Mouse (Mus musculus) kidney, embryonic 15.5 days (tissue): ENCODE data around the gene Hk3. TPM values are rescaled to one million over a fixed set of nuclear protein-coding genes. Genes with fewer than 3 reads are reported as not detected.

Experiments used
- ATAC-seq: fragments of 200-750 bp; cut with Nextera tagmentation; replicated peaks from 2 replicates; pipeline ENCODE4 v1.8.0; 2017; ENCODE audit warnings: moderate TSS enrichment; ENCODE audit not compliant: low FRiP score
- H3K27ac ChIP-seq: fragments of 300-500 bp; sonication (generic); 2 replicates; pipeline ENCODE4 v1.5.1; 2015; ENCODE audit warnings: mild to moderate bottlenecking, inconsistent platforms
- H3K27me3 ChIP-seq: fragments of 300-500 bp; sonication (generic); 2 replicates; pipeline ENCODE4 v1.6.1; 2015; ENCODE audit warnings: inconsistent platforms
- H3K36me3 ChIP-seq: fragments of 300-500 bp; sonication (generic); 2 replicates; pipeline ENCODE4 v1.6.1; 2015; ENCODE audit warnings: inconsistent platforms
- H3K4me1 ChIP-seq: fragments of 300-500 bp; sonication (generic); 2 replicates; pipeline ENCODE4 v1.6.1; 2015; ENCODE audit warnings: inconsistent platforms
- H3K4me2 ChIP-seq: fragments of 300-500 bp; sonication (generic); 2 replicates; pipeline ENCODE4 v1.6.1; 2015; ENCODE audit warnings: moderate library complexity, mild to moderate bottlenecking, inconsistent platforms
- H3K4me3 ChIP-seq: fragments of 300-500 bp; sonication (generic); replicated peaks from 2 replicates; pipeline ENCODE4 v1.5.1; 2015; ENCODE audit warnings: mild to moderate bottlenecking, inconsistent platforms
- H3K9ac ChIP-seq: fragments of 300-500 bp; sonication (generic); 2 replicates; pipeline ENCODE4 v1.6.1; 2015; ENCODE audit warnings: mild to moderate bottlenecking, inconsistent platforms
- H3K9me3 ChIP-seq: fragments of 300-500 bp; sonication (generic); replicated peaks from 2 replicates; pipeline ENCODE4 v1.6.1; 2016; ENCODE audit warnings: inconsistent platforms
- WGBS: fragments of 180-500 bp; shearing (Covaris S2); methylation state at CpG from one replicate; pipeline ENCODE4 v1.1.7; 2015; ENCODE audit warnings: mixed read lengths; 5-methylcytosine and 5-hydroxymethylcytosine counted together
- polyA plus RNA-seq: library from polyadenylated mRNA; unstranded; fragments of >200 nt; fragmentation: Nextera tagmentation; extraction: Ambion mirVana; gene quantifications from 2 replicates; pipeline ENCODE4 v1.2.1, GENCODE M21; 2015

The Hk3 gene
- polyA plus RNA-seq, 1 experiment from 2014 or later, result 0.91 TPM

GRCm38 (mm10) chr13:55000433-55000832, 20.8 kb downstream of the Hk3 start:
- Histone ChIP-seq H3K9ac (no peak overlapping the region), H3K9me3 (no peaks in the 10 kb centered on the region), H3K4me2 (no peak overlapping the region), H3K4me3 (no peak overlapping the region), H3K27me3 (no peaks in the 10 kb centered on the region), H3K4me1 (peaks cover 12% of the 10 kb centered on the region), H3K27ac (no peak overlapping the region), H3K36me3 (no peaks in the 10 kb centered on the region)
- no peak for ATAC-seq
- WGBS, result 76% methylated on average over 10 of the region's 10 CpGs

GRCm38 (mm10) chr13:54997568-54997967, 23.6 kb downstream of the Hk3 start:
- Histone ChIP-seq H3K27me3 (peaks cover 9% of the 10 kb centered on the region), H3K36me3 (no peaks in the 10 kb centered on the region), H3K4me2 (no peak overlapping the region), H3K9me3 (no peaks in the 10 kb centered on the region), H3K4me3 (no peak overlapping the region), H3K9ac (no peak overlapping the region), H3K4me1 (0 out of 2 replicates have a peak, but pooled peaks cover 13% of the 10 kb centered on the region), H3K27ac (no peak overlapping the region)
- whole genome bisulfite sequencing, result 85% methylated on average over 8 of the region's 8 CpGs
- no peak for ATAC-seq

GRCm38 (mm10) chr13:54995161-54995560, 26.0 kb downstream of the Hk3 start:
- 73% methylated on average over 6 of the region's 6 CpGs for WGBS
- no peaks in the 10 kb centered on the region for H3K9me3 ChIP-seq
- H3K4me3 ChIP-seq, result no peak overlapping the region
- H3K4me2 ChIP-seq, result no peak overlapping the region
- H3K27ac ChIP-seq, result no peak overlapping the region
- H3K4me1 ChIP-seq, result 0 out of 2 replicates have a peak, but pooled peaks cover 13% of the 10 kb centered on the region
- no peaks in the 10 kb centered on the region for H3K36me3 ChIP-seq
- no peak for ATAC-seq
- H3K27me3 ChIP-seq, result peaks cover 18% of the 10 kb centered on the region
- H3K9ac ChIP-seq, result no peak overlapping the region

GRCm38 (mm10) chr13:54994576-54994975, 26.6 kb downstream of the Hk3 start:
- H3K9me3 ChIP-seq, result no peaks in the 10 kb centered on the region
- H3K4me2 ChIP-seq, result no peak overlapping the region
- no peak overlapping the region for H3K4me3 ChIP-seq
- ATAC-seq, result no peak
- no peak overlapping the region for H3K9ac ChIP-seq
- H3K4me1 ChIP-seq, result 0 out of 2 replicates have a peak, but pooled peaks cover 13% of the 10 kb centered on the region
- H3K36me3 ChIP-seq, result no peaks in the 10 kb centered on the region
- H3K27ac ChIP-seq, result no peak overlapping the region
- WGBS, result 22% methylated on average over 4 of the region's 4 CpGs
- peaks cover 18% of the 10 kb centered on the region for H3K27me3 ChIP-seq

GRCm38 (mm10) chr13:54992215-54992614, 29.0 kb downstream of the Hk3 start:
- 94% methylated on average over 7 of the region's 7 CpGs for WGBS

GRCm38 (mm10) chr13:54988181-54988760, 32.9 kb downstream of the Hk3 start:
- H3K4me3 ChIP-seq, result no peak overlapping the region
- H3K9ac ChIP-seq, result no peak overlapping the region
- 57% methylated on average over 7 of the region's 7 CpGs for WGBS
- H3K4me2 ChIP-seq, result no peak overlapping the region
- H3K27me3 ChIP-seq, result peaks cover 23% of the 10 kb centered on the region
- H3K4me1 ChIP-seq, result peaks cover 21% of the 10 kb centered on the region
- no peak for ATAC-seq
- 0 out of 2 replicates have a peak overlapping the region, but pooled peaks have one; percentile 1 for H3K27ac ChIP-seq
- no peaks in the 10 kb centered on the region for H3K36me3 ChIP-seq
- H3K9me3 ChIP-seq, result no peaks in the 10 kb centered on the region

More at GRCm38 (mm10) chr13:54992215-54992614, 29.0 kb downstream of the Hk3 start:
- Histone ChIP-seq H3K9ac (no peak overlapping the region), H3K4me1 (peaks cover 29% of the 10 kb centered on the region), H3K27me3 (peaks cover 20% of the 10 kb centered on the region), H3K4me2 (no peak overlapping the region), H3K36me3 (no peaks in the 10 kb centered on the region), H3K4me3 (no peak overlapping the region), H3K9me3 (no peaks in the 10 kb centered on the region), H3K27ac (no peak overlapping the region)
- no peak for ATAC-seq

- peaks cover 25% of the 10 kb centered on the region for H3K27me3 ChIP-seq
- H3K4me3 ChIP-seq, result no peak overlapping the region
- H3K27ac ChIP-seq, result peak overlapping the region; percentile 49; the same call in 1 of the 2 replicates
- no peak overlapping the region for H3K4me2 ChIP-seq
- 44% methylated on average over 9 of the region's 9 CpGs for WGBS
- H3K4me1 ChIP-seq, result peaks cover 21% of the 10 kb centered on the region
- H3K9me3 ChIP-seq, result no peaks in the 10 kb centered on the region
- no peaks in the 10 kb centered on the region for H3K36me3 ChIP-seq
- ATAC-seq, result no peak
- H3K9ac ChIP-seq, result no peak overlapping the region
Measured at GRCm38 (mm10) chr13:54987405-54987804, 33.8 kb downstream of the Hk3 start.

- Histone ChIP-seq H3K9ac (no peak overlapping the region), H3K4me2 (no peak overlapping the region), H3K27me3 (peaks cover 43% of the 10 kb centered on the region), H3K9me3 (no peaks in the 10 kb centered on the region), H3K4me3 (no peak overlapping the region), H3K36me3 (no peaks in the 10 kb centered on the region), H3K4me1 (peaks cover 16% of the 10 kb centered on the region), H3K27ac (no peak overlapping the region)
- WGBS, result 57% methylated on average over 2 of the region's 2 CpGs
- ATAC-seq, result no peak
Measured at GRCm38 (mm10) chr13:54983614-54984013, 37.6 kb downstream of the Hk3 start.

- ATAC-seq, result no peak
- H3K27ac ChIP-seq, result no peak overlapping the region
- 74% methylated on average over 8 of the region's 8 CpGs for WGBS
Measured at GRCm38 (mm10) chr13:54983001-54983400, 38.2 kb downstream of the Hk3 start.

GRCm38 (mm10) chr13:54980957-54981356, 40.2 kb downstream of the Hk3 start:
- Histone ChIP-seq H3K4me1 (no peaks in the 10 kb centered on the region), H3K27ac (no peak overlapping the region), H3K27me3 (peaks cover 42% of the 10 kb centered on the region), H3K9ac (no peak overlapping the region), H3K4me2 (no peak overlapping the region), H3K4me3 (no peak overlapping the region), H3K9me3 (no peaks in the 10 kb centered on the region), H3K36me3 (no peaks in the 10 kb centered on the region)
- WGBS, result 67% methylated on average over 12 of the region's 12 CpGs
- no peak for ATAC-seq

More at GRCm38 (mm10) chr13:54983001-54983400, 38.2 kb downstream of the Hk3 start:
- Histone ChIP-seq H3K9me3 (no peaks in the 10 kb centered on the region), H3K9ac (no peak overlapping the region), H3K36me3 (no peaks in the 10 kb centered on the region), H3K4me1 (peaks cover 12% of the 10 kb centered on the region), H3K27me3 (peaks cover 46% of the 10 kb centered on the region), H3K4me3 (no peak overlapping the region), H3K4me2 (no peak overlapping the region)

GRCm38 (mm10) chr13:54978804-54979203, 42.4 kb downstream of the Hk3 start:
- H3K27ac ChIP-seq, result no peak overlapping the region
- no peaks in the 10 kb centered on the region for H3K9me3 ChIP-seq
- WGBS, result 58% methylated on average over 8 of the region's 8 CpGs
- H3K36me3 ChIP-seq, result no peaks in the 10 kb centered on the region
- ATAC-seq, result no peak
- H3K27me3 ChIP-seq, result peaks cover 35% of the 10 kb centered on the region
- H3K4me3 ChIP-seq, result no peak overlapping the region
- no peak overlapping the region for H3K9ac ChIP-seq
- no peaks in the 10 kb centered on the region for H3K4me1 ChIP-seq
- H3K4me2 ChIP-seq, result no peak overlapping the region

- 62% methylated on average over 3 of the region's 3 CpGs for WGBS
- Histone ChIP-seq H3K36me3 (no peaks in the 10 kb centered on the region), H3K9ac (no peak overlapping the region), H3K4me2 (no peak overlapping the region), H3K27me3 (peaks cover 22% of the 10 kb centered on the region), H3K9me3 (no peaks in the 10 kb centered on the region), H3K27ac (no peak overlapping the region), H3K4me3 (no peak overlapping the region), H3K4me1 (no peaks in the 10 kb centered on the region)
- ATAC-seq, result no peak
Measured at GRCm38 (mm10) chr13:54975546-54975945, 45.6 kb downstream of the Hk3 start.
